Mouse (Mus musculus) erythroid progenitor cell, adult 5-6 weeks (primary cell): ENCODE measurements around the gene Nf1. TPM values are rescaled to one million over a fixed set of nuclear protein-coding genes. Genes with fewer than 3 reads are reported as not detected.
"Not testable (repeated sequence)": the region's sequence is repeated elsewhere in the genome, so short reads cannot be mapped to it uniquely, and the experiment has no call there.

Experiments
- ATAC-seq: replicated peaks from 2 replicates; pipeline ENCODE4 v1.8.0; 2016; ENCODE audit warnings: moderate number of reproducible peaks, mild to moderate bottlenecking, moderate TSS enrichment, inconsistent platforms; ENCODE audit not compliant: poor library complexity, low FRiP score, severe bottlenecking
- total RNA-seq, 2 experiments: library from RNA; stranded (forward) in 1 of 2; stranded (reverse) in 1 of 2; fragments of 150-400 nt in 1 of 2; fragments of 186-747, 209-891 nt in 1 of 2; gene quantifications; 2 replicates each; pipeline versions ENCODE4 v1.2.3 to v1.2.4; 2015 to 2017; ENCODE audit warnings: low replicate concordance in 2 of 2

Nf1 gene
- total RNA-seq (2015; ENCODE audit: low replicate concordance) (6.3 and 9.7 TPM in 2 replicates), total RNA-seq (2017; ENCODE audit: low replicate concordance) (3.6 and 5.7 TPM in 2 replicates)

GRCm38 (mm10) chr11:79339234-79339807 lies at the start of gene Nf1:
TSS of gene Nf1 (plus strand) at chr11:79339693.
- ATAC-seq: peak; percentile 88

- no peak for ATAC-seq
Observed at GRCm38 (mm10) chr11:79290473-79290872, 49.0 kb upstream of the Nf1 start.

- no peak for ATAC-seq
Observed at GRCm38 (mm10) chr11:79291651-79292050, 47.8 kb upstream of the Nf1 start.

- no peak for ATAC-seq
Observed at GRCm38 (mm10) chr11:79292130-79292529, 47.4 kb upstream of the Nf1 start.

- ATAC-seq: no peak
Observed at GRCm38 (mm10) chr11:79293025-79293424, 46.5 kb upstream of the Nf1 start.

GRCm38 (mm10) chr11:79293971-79294370 lies 45.5 kb upstream of the Nf1 start:
- no peak for ATAC-seq

- no peak for ATAC-seq
Observed at GRCm38 (mm10) chr11:79296167-79296566, 43.3 kb upstream of the Nf1 start.

- no peak for ATAC-seq
Observed at GRCm38 (mm10) chr11:79296856-79297491, 42.5 kb upstream of the Nf1 start, which contains the start of gene Gm9964. TSS of gene Gm9964 (minus strand) at chr11:79296906.

GRCm38 (mm10) chr11:79299719-79300431 lies 39.6 kb upstream of the Nf1 start:
- ATAC-seq: no peak

GRCm38 (mm10) chr11:79303109-79303508 lies 36.4 kb upstream of the Nf1 start:
- ATAC-seq: no peak

- ATAC-seq: not testable (repeated sequence)
Observed at GRCm38 (mm10) chr11:79304245-79304644, 35.2 kb upstream of the Nf1 start.

GRCm38 (mm10) chr11:79305697-79306340 lies 33.7 kb upstream of the Nf1 start:
- no peak for ATAC-seq

- ATAC-seq: no peak
Observed at GRCm38 (mm10) chr11:79306510-79306909, 33.0 kb upstream of the Nf1 start.

GRCm38 (mm10) chr11:79306996-79307395 lies 32.5 kb upstream of the Nf1 start:
- ATAC-seq: no peak

GRCm38 (mm10) chr11:79307560-79308200 lies 31.8 kb upstream of the Nf1 start:
- no peak for ATAC-seq

- no peak for ATAC-seq
Observed at GRCm38 (mm10) chr11:79310467-79310866, 29.0 kb upstream of the Nf1 start.

- ATAC-seq: no peak
Observed at GRCm38 (mm10) chr11:79316807-79317345, 22.6 kb upstream of the Nf1 start.

- no peak for ATAC-seq
Observed at GRCm38 (mm10) chr11:79319807-79320206, 19.7 kb upstream of the Nf1 start.

GRCm38 (mm10) chr11:79323985-79324685 lies 15.4 kb upstream of the Nf1 start:
- no peak for ATAC-seq
